Mouse (Mus musculus): ENCODE measurements around the gene Rfng.
"Not testable (repeated sequence)": the region's sequence is repeated elsewhere in the genome, so short reads cannot be mapped to it uniquely, and the experiment has no call there.

Gene Rfng

DNA sequence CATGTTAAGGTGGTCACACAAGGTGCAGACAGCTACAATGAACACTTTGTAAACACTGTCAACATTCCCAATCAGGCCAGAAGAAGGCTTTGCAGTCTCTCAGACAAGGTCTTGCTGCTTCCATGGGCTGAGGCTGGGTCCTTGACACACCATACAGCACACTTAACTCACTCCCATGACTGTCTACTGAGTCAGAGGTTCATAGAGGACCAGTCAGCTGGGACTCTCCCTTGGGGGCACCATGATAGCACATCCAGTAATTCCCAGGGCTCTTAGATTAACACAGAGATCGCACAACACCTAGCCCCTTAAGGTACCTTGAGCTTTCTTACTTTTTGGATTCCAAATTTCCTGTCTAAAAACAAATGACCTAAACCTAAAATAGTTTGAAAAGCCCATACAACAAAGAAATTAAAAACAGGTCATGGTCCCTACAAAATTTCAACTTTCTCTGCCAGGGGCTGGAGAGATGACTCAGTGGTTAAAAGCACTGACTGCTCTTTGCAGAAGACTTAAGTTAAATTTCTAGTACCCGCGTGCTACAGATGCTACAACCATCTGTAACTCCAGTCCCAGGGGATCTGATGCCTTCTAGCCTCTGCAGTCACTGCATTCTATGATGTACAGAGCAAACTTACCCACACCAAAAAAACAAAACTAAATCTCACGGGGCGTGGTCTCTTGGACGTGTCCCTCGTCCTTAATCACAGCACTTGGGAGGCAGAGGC lies 10.4 kb downstream of the Rfng start:
- CTCF ChIA-PET = interaction anchor here (0.7 to 0.8 kb wide), 2 partner anchors 53 to 700 kb away, joined by 3 to 4 read pairs; no protein-coding TSS in a partner anchor

DNA sequence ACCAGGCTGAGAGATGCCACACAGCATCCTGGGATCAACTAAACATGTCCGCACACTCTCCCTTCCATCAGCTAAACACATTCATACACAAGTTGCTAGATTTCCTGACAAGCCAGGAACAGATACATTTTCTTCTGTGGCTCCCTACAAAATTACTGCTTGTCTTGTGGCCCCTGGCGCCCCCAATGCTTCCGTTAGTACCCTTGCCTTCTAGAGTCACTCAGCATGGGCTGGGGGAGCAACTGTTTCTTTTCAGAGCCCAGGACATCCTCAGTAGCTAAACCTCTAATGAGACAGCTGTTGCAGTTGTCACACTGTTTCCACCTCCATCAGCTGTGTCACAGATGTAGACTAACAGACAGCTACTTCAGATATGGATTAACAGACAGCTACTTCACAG lies 11.3 kb downstream of the Rfng start:
- CTCF ChIA-PET = interaction anchor here (0.8 kb wide), 1 partner anchor 52 kb away, joined by 3 read pairs; no protein-coding TSS in a partner anchor

DNA sequence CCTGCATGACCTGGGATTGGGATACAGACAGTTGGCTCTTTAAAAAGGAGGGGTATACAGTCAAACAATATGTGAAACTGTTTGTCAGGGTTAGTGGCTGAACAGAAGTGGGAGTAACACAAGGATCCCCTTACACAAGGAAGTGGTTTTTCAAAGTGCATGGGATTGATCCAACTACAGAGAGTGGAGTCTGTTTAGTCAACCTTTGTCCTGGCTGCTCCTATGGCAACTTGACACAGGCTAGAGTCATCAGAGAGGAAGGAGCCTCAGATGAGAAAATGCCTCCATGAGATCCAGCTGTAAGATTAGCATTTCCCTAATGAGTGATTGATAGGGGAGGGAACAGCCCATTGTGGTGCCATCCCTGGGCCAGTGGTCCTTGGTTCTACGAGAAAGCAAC lies 15.8 kb downstream of the Rfng start:
- CTCF ChIA-PET = no interaction called here

DNA sequence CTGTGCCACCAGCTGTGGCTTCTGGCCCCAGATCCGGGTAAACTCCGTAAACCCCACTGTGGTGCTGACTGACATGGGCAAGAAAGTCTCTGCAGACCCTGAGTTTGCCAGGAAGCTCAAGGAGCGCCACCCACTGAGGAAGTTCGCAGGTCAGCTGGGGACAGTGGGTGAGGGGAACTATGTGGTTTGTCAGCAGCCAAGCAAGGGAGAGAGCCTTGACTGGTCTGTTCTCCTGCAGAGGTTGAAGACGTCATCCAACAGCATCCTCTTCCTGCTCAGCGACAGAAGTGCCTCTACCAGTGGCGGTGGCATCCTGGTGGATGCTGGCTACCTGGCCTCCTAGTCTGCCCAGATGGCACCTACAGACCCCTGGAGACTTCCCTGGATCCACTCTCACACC lies 17.0 kb downstream of the Rfng start:
- CTCF ChIA-PET = not testable (repeated sequence)

- CTCF ChIA-PET = not testable (repeated sequence)
These were observed 20.6 kb downstream of the Rfng start for GRCm38 (mm10) chr11:120763121-120763999.

DNA sequence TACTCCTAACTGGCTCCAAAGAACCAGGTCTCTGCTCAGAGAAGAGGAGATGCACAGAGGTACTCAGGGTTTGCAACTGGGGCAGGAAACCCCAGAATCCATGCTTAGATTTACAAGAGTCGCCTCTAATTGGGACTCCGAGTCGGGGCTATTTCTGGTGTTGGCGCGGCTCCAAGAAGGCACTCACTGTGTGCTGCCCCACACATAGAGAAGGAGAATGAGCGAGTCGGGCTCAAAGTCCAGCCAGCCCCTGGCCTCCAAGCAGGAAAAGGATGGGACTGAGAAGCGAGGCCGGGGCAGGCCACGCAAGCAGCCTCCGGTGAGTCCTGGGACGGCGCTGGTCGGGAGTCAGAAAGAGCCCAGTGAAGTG lies 21.4 kb downstream of the Rfng start, which contains the start of gene Hmga1b:
Gene Hmga1b (plus strand): TSS at position 123 of the 370 bp plus-strand sequence.
- CTCF ChIA-PET = not testable (repeated sequence)

DNA sequence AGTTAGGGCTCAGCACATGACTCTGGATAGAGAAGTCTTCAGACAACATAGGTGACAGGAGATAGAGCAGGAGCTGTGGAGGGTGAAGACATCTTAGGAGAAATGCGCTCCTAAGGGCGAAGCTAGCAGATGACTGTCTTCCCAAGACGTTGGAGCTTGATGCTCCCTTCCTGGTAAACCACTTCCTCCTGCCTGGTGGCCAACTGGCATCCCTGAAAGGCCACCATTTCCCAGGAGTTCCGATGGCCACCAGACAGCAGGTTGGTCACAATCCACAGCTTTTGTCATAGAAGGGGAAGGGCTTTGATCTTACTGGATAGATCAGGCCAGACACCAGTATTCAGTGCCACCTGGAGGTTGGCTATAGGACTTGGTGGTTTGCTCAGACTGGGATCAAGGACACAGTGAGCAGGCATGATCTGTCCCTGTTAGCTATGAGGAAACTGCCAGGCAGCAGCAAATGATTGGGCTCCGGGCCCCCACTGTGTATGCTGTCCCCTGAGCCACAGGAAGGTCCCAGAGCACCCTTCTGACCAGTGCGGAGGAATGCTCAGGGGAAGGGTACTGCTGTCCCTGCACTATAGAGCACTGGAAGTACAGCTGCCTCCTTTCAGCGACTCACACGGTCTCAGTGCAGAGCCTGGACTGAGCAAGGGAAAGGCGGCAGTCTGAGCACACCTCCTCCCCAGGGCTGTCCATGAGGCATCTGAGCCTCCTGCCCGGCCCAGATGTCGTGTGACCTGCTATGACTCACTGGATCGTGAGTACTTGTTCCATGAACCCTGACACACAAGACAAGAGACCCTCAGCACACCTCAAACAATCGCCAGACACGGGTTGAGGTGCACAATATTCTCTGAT lies 22.0 kb downstream of the Rfng start:
- CTCF ChIA-PET = no interaction called here

GRCm38 (mm10) chr11:120760236-120760635 lies 23.8 kb downstream of the Rfng start:
- CTCF ChIA-PET = no interaction called here

DNA sequence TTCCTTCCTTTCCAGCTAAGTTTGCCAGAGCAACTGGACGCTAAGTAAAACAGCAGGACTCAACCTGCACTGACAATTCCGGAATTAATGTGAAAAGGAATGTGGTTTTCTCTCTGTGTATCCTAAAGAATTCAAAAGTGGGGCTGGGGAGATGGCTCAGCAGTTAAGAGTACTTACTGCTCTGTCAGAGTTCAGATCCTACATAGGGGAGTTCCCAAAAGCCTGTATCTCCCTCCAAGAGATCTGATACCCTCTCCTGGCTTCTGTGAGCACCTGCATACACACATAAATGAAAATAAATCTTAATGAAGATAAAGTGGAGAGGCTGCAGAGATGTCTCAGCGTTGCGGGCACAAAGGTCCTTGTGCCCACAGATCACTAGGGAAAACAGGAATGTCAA lies 32.4 kb downstream of the Rfng start:
- CTCF ChIA-PET = interaction anchor here (1.7 kb wide), 1 partner anchor 31 kb away, joined by 8 read pairs; no protein-coding TSS in a partner anchor

GRCm38 (mm10) chr11:120749430-120749829 lies 34.6 kb downstream of the Rfng start:
- CTCF ChIA-PET = interaction anchor here (0.5 to 0.7 kb wide), 2 partner anchors 28 to 438 kb away, joined by 4 to 5 read pairs; partner anchors contain the start of gene Rac3

GRCm38 (mm10) chr11:120747974-120748373 lies 36.0 kb downstream of the Rfng start:
- CTCF ChIA-PET = no interaction called here

GRCm38 (mm10) chr11:120744121-120744701 lies 39.8 kb downstream of the Rfng start:
- CTCF ChIA-PET = no interaction called here

DNA sequence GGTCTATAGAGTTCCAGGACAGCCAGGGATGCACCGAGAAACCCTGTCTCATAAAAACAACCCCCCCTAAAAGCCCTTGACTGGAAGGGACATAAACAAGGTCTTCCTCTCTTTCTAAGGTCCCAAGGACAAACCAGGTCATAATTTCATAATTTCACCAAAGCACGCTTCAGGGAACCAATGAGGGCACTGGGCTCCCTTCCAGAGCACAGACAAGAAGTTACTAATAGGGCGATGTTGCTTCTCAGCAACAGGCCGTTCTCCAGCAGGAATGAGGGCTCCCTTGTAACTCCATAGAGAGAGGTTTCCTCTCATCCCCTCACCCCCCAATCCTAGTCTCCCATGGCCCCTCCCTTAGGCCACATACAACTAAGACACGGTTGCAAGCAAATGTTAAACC lies 43.0 kb downstream of the Rfng start:
- CTCF ChIA-PET = no interaction called here

DNA sequence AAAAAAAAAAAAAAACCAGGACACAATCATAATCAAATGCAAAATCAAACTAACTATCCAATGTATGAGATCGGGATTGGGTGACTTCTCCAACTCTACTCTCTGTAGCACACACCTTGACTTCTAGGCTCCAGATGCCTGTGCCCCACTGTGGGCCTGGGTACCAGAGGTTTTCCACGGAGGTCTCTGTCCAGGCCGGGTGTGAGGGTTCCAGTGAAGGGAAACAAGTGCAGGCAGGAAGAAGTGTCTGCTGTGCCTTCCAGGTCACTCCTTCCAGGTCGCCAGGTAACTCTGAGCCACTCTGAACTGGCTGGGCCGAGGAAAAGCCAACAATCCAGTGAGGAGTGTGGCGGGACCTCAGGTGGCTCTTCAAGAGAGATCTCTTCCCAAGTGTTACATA lies 47.6 kb downstream of the Rfng start:
- CTCF ChIA-PET = no interaction called here

- CTCF ChIA-PET = no interaction called here
These were observed 50.5 kb downstream of the Rfng start for GRCm38 (mm10) chr11:120733521-120733920.

DNA sequence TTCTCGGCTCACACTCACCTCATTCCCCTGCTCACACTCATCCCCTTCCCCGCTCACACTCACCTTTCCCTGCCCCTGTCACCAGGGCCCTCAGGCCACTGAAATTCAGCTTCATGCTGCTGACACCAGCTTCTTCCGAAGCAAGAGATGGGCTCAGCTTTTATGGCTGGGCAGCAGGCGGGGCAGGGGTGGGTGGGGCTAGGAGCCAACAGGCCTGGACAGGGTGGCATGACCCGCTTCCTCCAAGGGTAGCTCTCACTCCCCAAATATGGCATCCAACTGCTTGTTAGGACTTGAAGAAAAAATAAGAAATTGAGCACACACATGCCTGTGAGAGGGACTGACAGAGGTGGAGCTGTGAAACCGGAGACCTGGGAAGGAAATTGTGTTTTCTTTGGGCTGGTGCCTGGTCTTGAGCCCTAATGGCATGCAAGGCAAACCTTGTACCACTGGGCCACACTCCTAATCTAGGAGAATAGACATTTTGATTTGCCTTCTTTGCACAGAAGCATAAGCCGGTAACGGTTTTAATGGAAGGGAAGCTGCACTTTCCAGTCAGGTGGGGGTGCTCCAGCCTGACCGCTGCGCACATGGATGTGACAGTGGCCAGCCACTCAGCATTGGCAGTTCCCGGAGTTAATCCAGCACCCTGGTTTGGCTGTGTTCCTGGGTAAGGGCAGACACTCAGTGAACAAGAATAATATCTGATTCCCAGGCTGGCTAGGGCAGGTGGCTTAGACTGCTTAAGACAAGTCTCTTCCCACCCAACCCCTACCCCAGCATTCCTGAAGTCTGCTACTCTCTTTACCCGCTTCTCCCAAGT lies 51.9 kb downstream of the Rfng start, which contains the start of gene Cbr2:
Gene Cbr2 (minus strand): TSS at position 257 of the 823 bp plus-strand sequence.
- CTCF ChIA-PET = interaction anchor here (0.7 kb wide), 1 partner anchor 110 kb away, joined by 3 read pairs; no protein-coding TSS in a partner anchor

GRCm38 (mm10) chr11:120731395-120731794 lies 52.6 kb downstream of the Rfng start:
- CTCF ChIA-PET = interaction anchor here (0.7 kb wide), 1 partner anchor 109 kb away, joined by 3 read pairs; no protein-coding TSS in a partner anchor

Data from spleen, embryonic (tissue).